Mouse (Mus musculus) megakaryocyte, embryonic 14.5 days (primary cell): ENCODE measurements around the gene Hmg20b.

Experiments
- FLI1 ChIP-seq: IDR thresholded peaks from 2 replicates; pipeline ENCODE4 v1.6.1; 2012; ENCODE audit warnings: low read length, inconsistent platforms, mixed read lengths
- GATA1 ChIP-seq: IDR thresholded peaks from 3 replicates; pipeline ENCODE4 v1.6.1; 2012; ENCODE audit warnings: mixed read lengths, low read length, inconsistent platforms, borderline replicate concordance

DNA sequence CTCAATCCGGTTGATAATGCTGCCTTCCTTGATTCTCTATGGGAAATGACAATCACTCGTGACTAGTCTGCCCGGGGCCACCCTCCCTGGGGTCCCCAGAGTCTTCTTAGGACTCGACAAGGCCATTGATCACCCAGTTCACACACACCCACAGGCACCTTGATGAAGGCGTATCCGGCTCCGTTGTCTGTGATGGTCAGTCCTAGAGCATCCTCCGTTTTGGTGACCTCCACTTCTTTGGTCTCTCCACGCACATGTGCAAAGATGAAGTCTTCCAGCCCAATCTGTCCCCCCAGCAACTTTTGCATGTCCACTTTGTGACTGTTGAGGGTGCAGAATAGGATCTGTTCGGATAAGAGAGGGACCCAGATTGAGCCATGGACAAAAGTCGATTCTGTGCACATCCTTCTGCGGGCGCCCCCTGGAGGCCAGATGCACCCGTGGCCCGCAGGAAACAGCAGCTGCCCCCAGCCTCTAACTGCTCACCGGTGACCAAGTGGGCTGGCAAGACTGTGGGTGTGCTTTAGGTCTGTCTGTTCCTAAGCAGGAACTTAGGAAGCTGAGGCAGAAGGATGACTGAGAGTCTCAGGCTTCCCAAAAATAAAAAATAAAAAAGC, 8.8 kb downstream of the Hmg20b start:
- no peak for TF ChIP-seq GATA1
- no peak for TF ChIP-seq FLI1
